Mouse (Mus musculus) right cerebral cortex, postnatal 10 days (tissue): ENCODE data around the gene Gm28047.
"Not testable (repeated sequence)": the region's sequence is repeated elsewhere in the genome, so short reads cannot be mapped to it uniquely, and the experiment has no call there.

Experiments used
- DNase-seq, 2 experiments: peaks; one replicate each; pipeline ENCODE4 v3.0.0; 2021; ENCODE audit warnings: low spot score in 2 of 2

The Gm28047 gene

DNA sequence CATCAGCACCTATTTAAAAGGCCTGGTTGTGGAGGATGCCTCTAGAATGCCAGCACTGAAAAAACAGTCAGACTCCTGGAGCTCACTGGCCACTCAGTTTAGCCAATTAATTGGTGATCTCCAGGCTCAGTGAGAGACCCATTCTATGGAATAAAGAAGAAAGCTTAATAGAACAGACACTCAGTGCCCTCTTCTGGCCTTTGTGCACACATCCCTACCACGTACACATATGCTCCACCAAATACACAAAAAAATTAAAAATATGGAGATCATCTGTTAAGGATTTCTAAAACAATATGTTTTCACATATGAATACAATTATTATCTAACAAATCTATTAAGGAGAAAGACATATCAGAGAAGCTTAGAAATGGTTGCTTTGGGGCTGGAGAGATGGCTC is 4.1 kb downstream of the Gm28047 start:
- DNase-seq, result no peak

DNA sequence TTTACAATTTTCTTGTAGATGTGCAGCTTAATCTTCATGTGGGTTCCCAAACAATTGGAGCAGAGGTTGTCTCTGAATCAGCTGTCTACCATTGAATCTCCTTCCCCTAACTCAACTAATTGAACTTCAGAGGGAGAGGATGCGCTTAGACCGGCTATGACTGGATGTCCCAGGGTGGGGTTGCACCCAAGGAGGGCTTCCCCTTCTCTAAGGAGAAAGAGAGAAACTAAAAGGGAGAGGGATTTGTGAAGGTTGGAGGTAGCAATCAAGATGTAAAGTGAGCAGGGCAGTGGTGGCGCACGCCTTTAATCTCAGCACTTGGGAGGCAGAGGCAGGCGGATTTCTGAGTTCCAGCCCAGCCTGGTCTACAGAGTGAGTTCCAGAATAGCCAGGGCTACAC is 5.4 kb downstream of the Gm28047 start:
- no peak for DNase-seq

DNA sequence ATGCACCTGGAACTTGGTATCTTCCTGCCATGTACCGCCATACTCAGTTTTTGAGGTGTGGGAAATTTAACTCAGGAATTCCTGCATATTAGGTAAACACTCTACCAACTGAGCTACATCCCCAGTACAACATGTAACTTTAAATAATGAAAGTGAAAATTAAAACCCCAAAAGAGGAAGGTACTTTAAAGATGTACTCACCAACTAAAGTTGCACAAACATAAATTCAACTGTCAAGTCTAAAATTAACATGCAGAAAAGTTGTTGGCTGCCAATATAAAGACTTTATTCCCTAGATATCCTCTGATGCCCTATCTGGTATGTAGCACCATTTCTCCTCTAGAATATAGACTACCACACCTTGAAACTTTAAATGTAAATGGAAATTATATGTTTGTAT is 7.2 kb downstream of the Gm28047 start:
- no peak for DNase-seq

DNA sequence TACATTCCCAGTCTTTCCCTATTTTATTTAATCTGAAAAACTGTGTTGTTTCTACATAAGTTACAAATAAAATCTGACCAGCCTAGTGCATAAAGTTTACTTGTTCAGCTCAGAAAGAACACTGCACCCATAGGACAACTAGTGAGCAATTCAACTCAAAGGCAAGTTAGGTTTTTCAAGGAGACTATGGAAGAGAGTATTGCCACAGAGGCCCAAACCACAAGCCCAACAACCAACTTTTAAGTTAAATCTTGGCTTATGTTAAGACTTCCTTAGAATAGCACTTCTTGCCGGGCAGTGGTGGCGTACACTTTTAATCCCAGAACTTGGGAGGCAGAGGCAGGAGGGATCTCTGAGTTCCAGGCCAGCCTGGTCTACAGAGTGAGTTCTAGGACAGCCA is 8.7 kb downstream of the Gm28047 start:
- DNase-seq, result no peak

DNA sequence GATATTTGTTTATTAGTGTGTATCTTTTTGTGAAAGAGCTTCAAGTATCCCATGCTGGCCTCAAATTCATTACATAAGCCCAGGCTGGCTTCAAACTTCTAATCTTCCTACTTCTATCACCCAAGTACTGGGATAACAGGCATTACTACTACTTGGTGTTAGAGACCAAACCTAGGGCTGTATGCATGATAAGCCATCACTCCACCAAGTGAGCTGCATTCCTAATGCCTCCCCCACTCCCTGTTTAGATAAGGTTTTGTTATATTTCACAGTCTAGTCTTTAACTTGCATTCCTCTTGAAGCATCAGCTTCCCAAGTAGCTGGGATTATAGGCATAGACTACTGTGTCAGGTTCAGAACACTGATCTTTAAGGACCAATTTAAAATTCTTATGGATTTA is 10.6 kb downstream of the Gm28047 start:
- no peak for DNase-seq

DNA sequence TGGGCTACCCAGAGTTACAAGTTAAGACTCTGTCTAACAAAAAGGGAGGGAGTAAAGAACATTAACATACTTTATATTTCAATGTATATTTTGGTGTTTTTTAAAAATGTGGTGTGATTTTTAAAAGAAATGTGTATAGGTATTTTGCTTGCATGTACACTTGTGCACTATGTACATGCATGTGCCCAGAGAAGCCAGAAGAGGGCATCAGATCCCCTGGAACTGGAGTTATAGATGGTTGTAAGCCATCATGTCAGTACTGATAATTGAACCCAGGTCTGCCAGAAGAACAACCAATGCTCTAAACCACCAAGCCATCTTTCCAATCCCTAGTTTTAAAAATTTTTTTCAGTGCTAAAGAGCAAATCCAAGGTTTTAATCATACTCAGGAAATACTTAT is 11.9 kb downstream of the Gm28047 start:
- no peak for DNase-seq

DNA sequence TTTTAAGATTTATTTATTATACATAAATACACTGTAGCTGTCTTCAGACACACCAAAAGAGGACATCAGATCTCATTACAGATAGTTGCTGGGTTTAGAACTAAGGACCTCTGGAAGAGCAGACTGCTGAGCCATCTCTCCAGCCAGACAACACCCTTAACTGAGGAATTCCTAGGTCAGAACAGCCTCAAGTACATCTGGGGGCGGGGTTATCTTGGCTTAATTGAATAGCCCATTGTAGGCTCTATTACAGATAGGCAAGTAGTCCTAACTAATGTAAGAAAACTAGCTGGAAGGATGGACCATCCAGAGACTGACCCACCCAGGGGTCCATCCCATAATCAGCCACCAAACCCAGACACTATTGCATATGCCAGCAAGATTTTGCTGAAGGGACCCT is 16.3 kb downstream of the Gm28047 start:
- not testable (repeated sequence) for DNase-seq

DNA sequence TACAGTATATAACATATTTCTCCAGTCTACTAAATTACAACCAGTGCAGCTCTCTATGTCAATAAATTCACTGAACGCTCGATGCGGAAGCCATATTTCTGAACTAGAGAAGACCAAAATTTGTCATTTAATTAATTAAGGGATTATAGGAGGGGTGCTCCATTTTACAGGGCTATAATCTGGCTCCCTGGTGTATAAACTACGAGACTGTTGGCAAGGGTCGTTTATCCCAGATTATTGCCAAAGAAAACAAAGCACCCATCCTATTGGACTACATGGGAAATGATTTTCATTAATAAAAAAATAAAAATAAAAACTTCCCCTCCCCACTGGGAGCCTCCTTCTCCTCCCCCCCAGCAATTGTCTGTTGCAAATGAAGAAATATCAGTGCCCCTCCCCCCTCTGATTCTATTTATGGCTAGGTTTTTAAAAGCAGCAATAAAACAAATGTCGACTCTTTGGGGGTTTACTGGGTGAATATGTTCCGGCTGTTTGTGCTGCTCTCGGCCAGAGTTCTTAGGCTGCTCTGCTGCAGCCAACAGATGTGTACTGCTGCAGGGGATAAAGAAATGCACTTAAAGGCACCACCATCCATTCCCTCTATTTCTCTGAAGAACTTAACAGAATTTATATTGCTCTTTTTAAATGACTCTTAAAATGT is 30.7 kb downstream of the Gm28047 start:
- no peak for DNase-seq

DNA sequence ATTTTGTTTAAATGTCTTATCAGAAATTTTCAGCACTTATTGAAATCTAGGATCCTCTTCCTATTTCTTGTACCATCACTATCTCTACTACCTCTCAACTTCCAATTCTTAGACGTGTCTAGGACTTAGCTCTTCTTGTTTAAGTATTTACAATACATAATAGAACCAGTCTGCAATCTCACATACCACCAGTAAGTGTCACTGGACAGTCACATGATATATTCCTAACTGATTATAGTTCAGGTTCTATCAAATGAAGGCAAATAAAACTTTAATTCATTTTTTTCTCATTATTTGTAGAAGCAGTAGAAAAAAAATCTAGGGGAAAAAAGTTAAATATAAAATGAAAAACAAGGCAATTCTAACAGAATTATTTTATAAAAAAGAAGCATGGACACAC is 32.2 kb downstream of the Gm28047 start:
- no peak for DNase-seq

DNA sequence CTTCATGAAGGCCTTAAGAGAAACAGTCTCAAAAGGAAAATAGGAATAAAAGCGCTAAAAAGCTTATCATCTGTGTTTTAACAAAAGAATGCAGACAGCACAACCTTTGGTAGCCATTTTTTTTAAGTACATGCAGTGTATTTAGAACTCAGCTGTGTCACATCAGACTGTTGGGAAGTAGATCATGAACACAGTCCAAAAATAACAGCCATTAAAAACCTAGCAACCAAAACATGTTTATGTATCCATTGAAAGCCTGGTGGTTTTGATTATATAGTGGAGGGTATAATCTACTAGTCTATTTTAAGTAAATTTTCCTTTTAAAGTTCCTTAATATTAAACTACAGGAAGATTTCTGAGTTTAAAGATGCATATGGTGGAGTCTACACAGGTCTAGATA is 34.3 kb downstream of the Gm28047 start:
- DNase-seq, result no peak

DNA sequence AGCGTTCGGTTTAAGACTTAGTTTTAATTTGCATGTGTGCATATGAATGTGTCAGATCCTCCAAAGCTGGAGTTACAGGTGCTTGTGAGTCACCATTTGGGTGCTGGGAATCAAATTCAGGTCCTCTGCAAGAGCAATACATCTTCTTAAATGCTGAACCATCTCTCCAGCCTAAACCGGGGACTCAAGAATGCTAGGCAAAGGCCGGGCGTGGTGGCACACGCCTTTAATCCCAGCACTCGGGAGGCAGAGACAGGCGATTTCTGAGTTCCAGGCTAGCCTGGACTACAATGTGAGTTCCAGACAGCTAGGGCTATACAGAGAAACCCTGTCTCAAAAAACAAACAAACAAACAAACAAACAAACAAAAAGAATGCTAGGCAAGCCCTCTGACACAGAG is 35.0 kb downstream of the Gm28047 start:
- DNase-seq, result no peak

DNA sequence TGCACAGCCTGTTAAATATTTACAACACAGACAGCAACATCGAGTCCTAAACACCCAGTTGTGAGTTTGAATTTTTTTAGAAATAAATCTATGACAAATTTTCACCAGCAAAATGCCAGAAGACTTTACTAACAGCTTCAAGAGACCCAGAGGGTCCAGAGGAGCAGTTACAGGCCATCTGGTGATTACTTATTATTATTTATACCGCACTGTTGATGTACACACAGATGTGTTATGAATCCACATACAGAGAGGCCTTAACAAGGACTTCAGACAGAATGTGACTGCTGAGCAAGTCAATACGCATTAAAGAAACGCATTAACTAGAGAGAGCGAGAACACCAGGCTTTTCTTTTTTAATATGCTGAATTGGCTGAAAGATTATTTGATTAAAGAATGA is 39.4 kb downstream of the Gm28047 start:
- DNase-seq, result no peak

DNA sequence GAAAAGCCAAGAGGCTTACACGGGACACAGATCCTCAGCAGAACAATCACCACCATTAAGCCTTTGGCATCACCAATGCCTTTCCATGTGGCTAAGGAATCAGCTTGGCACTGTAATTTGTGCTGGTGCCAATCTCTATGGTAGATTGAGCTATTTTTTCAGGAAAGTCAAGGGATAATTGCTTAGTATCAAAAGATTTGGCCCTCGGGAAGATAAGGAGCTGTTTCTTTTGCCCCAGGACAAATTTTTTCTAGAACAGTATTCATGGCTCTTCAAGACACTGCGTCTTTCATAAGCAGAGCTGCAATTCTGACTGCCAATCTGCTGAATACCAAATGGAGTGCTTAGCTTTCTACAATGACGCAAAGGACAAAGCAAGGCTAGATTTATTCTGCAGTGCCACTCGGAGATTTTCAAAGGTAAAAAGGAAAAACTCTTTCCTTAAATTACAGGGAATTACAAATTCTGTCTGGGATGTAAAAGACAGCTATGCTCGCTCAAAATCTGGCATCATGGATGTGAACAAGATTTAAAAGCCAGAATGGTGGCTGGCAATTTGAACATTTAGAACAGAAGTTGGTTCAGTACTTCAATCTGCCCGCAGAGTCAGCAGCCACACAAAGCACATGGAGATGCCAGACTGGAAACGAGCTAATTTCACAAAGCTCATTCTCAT is 41.0 kb downstream of the Gm28047 start:
- DNase-seq, result peak; percentile 54 to 76

DNA sequence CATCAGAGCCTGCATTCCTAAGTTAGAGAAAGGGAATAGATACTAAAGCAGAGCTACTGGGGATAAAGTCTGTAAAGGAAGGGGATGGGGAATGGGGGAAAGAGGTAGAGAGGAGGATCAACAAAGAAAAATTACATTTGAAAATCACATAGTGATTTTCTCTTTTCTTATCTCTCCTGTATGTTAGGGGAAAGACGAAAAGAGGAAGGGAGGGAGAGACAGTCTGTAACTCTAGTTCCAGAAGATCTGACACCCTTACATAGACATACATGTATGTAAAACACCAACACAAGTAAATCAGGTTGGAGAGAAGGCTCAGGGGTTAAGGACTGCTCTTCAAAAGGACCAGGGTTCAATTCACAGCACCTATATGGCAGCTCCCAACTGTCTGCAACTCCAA is 43.7 kb downstream of the Gm28047 start:
- DNase-seq, result no peak

DNA sequence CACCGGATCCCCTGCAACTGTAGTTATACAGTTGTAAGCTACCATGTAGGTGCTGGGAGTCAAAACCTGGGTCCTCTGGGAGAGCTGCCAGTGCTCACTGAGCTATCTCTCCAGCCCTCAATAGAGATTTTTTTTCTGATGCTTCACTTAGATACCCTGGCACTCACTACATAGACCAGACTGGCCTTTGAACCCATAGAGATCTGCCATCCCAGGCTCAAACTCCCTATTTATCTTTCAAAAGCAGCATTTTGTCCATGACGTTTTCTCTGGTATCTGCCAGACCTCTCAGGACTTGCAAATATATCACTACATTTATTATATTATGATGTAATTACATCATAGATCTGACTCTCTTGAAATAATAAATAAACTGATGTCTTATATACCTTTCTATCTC is 46.5 kb downstream of the Gm28047 start:
- no peak for DNase-seq

DNA sequence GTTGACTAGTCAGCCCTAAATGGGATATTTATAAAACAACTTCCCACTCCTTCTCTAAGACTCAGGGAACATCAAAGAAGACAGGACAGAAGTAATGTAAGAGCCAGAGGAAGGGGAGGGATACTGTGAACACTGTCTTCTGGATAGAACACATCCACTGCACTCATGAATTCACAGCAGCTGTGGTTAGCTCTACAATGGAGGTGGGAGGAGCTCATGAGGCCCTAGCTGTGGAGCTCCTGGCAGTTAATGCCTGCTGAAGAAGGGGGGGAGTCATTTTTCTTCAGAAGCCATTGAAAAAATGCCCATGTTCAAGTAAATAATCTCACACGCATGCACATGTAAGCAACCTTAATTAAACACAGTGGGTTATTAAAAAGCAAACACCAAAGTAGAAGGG is 47.9 kb downstream of the Gm28047 start:
- DNase-seq, result no peak

DNA sequence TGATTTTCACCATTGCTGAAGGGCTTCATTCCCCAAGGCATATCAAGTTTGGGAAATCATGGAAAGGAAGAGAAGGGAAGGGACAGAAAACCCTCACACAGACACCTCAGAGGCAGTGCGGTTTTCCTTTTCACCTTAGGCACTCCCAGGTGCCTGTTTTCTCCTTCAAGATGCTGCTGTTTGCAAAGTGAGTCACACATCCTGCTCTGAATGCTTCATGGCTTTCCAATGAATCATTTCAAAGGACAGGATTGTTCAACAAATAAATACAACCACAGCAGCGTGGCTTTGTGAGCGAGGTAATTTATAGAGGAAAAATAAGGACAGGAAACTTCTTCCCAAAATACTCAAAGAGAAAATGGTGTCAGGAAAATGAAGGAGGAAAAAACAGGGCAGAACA is 52.8 kb downstream of the Gm28047 start:
- DNase-seq, result no peak

DNA sequence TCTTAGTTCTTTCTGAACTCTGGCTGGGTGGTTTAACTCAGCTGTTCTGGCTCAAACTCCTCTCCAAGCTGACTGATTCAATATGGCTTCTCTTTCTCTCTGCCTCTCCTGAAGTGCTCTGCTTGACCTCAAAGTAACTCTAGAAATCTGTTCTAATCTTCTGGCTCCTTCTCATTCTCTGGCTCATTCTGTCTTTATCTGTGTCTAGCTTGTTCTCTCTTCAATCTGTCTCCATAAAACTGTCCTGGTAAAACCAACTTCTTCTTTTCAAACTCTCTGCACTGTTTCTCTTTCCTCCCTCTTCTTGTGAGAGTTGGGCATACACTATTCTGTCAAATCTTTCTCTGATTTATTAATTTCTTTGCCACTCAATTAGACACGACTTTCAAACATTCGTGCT is 57.0 kb downstream of the Gm28047 start:
- DNase-seq, result no peak

DNA sequence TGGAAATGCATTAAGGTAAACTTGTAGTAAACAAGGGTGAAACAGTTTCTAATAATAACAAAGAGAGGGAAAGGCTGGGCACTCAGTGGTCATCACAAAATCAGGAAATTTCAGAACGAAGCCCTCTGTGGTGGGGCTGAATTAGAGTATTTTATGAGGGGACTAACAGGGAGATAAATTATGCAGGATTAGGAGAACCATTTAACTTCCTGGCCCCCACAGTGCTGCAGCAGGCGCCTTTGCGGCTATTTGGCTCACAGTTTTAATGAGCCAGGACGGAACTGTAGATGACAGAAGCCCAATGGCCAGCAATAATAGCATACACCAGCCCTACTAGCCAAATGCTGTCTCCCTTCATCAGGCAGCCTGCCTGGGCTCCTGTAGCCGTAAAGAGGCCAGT is 61.2 kb downstream of the Gm28047 start:
- no peak for DNase-seq

DNA sequence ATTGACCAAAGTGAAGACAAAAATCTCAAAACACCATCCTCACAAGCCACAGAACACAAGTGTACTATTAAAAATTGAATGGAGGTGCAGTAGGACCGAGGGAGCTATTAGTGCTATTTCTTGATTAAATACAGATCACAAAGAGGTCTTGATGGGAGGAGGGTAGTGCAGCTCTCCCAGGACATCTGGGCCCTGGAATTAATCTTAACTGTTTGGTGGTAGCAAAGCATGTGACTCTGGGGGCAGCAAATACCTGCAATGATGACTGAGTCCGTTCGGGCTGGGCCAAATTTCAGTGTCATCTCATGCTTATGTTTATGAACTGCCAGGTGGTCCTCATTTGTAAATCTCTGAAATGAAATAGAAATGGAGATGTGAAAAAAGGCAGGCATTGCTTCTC is 61.8 kb downstream of the Gm28047 start:
- DNase-seq, result no peak

DNA sequence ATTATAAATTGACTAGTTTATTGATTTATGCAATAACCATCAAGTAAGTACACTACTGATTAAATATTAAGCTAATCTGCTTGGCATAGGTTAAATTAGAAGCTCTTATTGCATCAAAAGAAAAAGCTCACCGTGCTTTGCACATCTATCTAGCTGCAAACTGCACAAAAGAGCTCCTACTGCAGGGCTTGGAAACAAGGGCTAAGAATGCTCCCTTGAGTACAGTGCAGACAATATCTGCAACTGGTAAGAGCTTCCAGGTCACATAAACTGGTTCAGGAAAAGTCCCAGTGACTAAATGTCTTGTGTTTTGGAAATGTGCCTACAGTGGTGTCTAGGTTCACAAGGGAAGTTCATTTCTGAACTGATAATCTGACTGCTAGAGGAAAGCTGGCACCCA is 62.4 kb downstream of the Gm28047 start:
- no peak for DNase-seq

DNA sequence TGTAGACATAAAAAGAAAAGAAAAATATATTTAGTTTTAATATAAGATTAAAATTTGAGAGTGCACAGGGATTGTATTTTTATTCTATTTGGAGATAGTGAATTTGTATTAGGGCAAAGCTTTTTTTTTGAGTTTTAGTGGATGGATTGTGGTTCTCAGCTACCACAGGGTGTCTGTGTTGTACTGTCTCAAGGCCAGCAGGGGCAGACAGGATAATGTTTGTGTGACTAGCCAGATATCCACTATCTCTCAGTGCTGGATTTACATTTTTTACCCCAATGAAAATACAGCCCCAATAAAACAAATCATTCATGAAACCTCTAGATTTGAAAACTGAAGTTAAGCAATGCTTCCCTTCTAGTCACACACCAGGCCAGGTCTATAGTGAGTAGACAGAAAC is 67.3 kb downstream of the Gm28047 start:
- DNase-seq, result no peak

DNA sequence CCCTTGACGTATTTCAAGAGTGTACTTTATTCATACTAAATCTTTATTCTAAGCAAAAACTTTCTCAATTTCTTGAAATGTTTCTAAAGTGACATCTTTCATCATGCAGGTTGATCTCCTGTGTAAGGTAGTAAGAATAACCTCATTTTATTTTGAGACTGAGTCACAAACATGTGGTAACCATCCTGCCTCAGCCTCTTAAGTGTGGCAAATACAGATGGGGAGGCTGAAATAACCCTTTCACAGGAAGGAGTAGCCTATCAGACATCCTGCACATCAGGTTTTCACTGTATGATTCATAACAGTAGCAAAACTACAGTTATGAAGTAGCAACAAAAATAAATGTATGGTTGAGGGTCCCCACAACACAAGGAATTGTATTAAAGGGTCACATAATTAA is 69.3 kb downstream of the Gm28047 start:
- DNase-seq, result no peak

DNA sequence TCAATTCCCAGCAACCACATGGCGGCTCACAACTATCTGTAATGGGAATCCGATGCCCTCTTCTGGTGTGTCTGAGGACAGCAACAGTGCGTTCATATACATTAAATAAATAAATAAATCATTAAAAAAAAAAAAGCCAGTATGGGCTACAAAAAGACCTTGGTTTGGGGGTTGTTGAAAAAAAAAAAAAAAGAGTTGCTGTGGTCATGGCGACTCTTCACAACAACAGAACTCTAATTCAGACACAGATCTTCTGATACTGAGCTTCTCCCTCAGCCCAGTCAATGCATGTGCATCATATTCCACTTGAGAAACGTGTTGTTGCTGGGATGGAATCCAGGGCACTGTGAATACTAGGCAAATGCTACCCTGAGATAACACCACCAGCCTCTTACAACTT is 72.3 kb downstream of the Gm28047 start:
- DNase-seq, result no peak
